Mouse (Mus musculus) kidney, embryonic 14.5 days (tissue): ENCODE measurements around the gene Nfkbiz. TPM values are rescaled to one million over a fixed set of nuclear protein-coding genes. Genes with fewer than 3 reads are reported as not detected.

ENCODE experiments used
- ATAC-seq: fragments of 200-750 bp; cut with Nextera tagmentation; 2 replicates; pipeline ENCODE4 v1.8.0; 2017; ENCODE audit warnings: moderate number of reproducible peaks, mild to moderate bottlenecking, moderate TSS enrichment, moderate library complexity; ENCODE audit not compliant: low FRiP score, low TSS enrichment
- H3K27ac ChIP-seq: fragments of 300-500 bp; sonication (generic); 2 replicates; pipeline ENCODE4 v1.5.1; 2014; ENCODE audit warnings: low read depth, mild to moderate bottlenecking, low read length, moderate library complexity, mixed read lengths
- H3K27me3 ChIP-seq: fragments of 300-500 bp; sonication (generic); 2 replicates; pipeline ENCODE4 v1.6.1; 2014; ENCODE audit warnings: mild to moderate bottlenecking, low read length; ENCODE audit not compliant: control insufficient read depth, insufficient read depth
- H3K36me3 ChIP-seq: fragments of 300-500 bp; sonication (generic); 2 replicates; pipeline ENCODE4 v1.6.1; 2014; ENCODE audit warnings: low read length, mixed read lengths; ENCODE audit not compliant: control insufficient read depth, insufficient read depth
- H3K4me1 ChIP-seq: fragments of 300-500 bp; sonication (generic); 2 replicates; pipeline ENCODE4 v1.6.1; 2014; ENCODE audit warnings: low read length, mixed read lengths; ENCODE audit not compliant: control insufficient read depth, insufficient read depth
- H3K4me2 ChIP-seq: fragments of 300-500 bp; sonication (generic); replicated peaks from 2 replicates; pipeline ENCODE4 v1.6.1; 2014; ENCODE audit warnings: low read depth, mild to moderate bottlenecking, low read length
- H3K4me3 ChIP-seq: fragments of 300-500 bp; sonication (generic); 2 replicates; pipeline ENCODE4 v1.5.1; 2014; ENCODE audit warnings: mild to moderate bottlenecking, low read length
- H3K9ac ChIP-seq: fragments of 300-500 bp; sonication (generic); 2 replicates; pipeline ENCODE4 v1.6.1; 2014; ENCODE audit warnings: low read depth, mild to moderate bottlenecking, low read length, moderate library complexity
- H3K9me3 ChIP-seq: fragments of 300-500 bp; sonication (generic); 2 replicates; pipeline ENCODE4 v1.6.1; 2016; ENCODE audit warnings: low read length; ENCODE audit not compliant: control insufficient read depth
- WGBS: fragments of 180-500 bp; shearing (Covaris S2); extraction: QIAGEN DNeasy Blood & Tissue Kit; methylation state at CpG from one replicate; pipeline ENCODE4 v1.1.7; 2014; 5-methylcytosine and 5-hydroxymethylcytosine counted together
- polyA plus RNA-seq: library from polyadenylated mRNA; unstranded; fragments of >200 nt; fragmentation: Nextera tagmentation; extraction: Ambion mirVana; gene quantifications from 2 replicates; pipeline ENCODE4 v1.2.1, GENCODE M21; 2014

The Nfkbiz gene
- polyA plus RNA-seq, 1 experiment from 2014 or later: 4.4 TPM

GRCm38 (mm10) chr16:55815466-55815865 is 23.2 kb downstream of the Nfkbiz start:
- H3K36me3 ChIP-seq: peaks cover 70% of the 10 kb centered on the region
- 81% methylated on average over 14 of the region's 14 CpGs for WGBS
- H3K27me3 ChIP-seq: no peaks in the 10 kb centered on the region
- H3K4me1 ChIP-seq: peaks cover 8% of the 10 kb centered on the region; the same call in 1 of the 2 replicates
- H3K27ac ChIP-seq: no peak overlapping the region
- H3K9ac ChIP-seq: no peak overlapping the region
- H3K4me3 ChIP-seq: no peak overlapping the region
- no peaks in the 10 kb centered on the region for H3K9me3 ChIP-seq
- ATAC-seq: no peak
- H3K4me2 ChIP-seq: no peak overlapping the region

GRCm38 (mm10) chr16:55814686-55815085 is 24.0 kb downstream of the Nfkbiz start:
- Histone ChIP-seq H3K4me2 (no peak overlapping the region), H3K9me3 (no peaks in the 10 kb centered on the region), H3K9ac (no peak overlapping the region), H3K27ac (no peak overlapping the region), H3K27me3 (no peaks in the 10 kb centered on the region), H3K4me3 (no peak overlapping the region), H3K4me1 (peaks cover 6% of the 10 kb centered on the region; the same call in 1 of the 2 replicates), H3K36me3 (peaks cover 71% of the 10 kb centered on the region)
- no peak for ATAC-seq
- WGBS: 93% methylated on average over 6 of the region's 6 CpGs

- no peaks in the 10 kb centered on the region for H3K4me1 ChIP-seq
- 77% methylated on average over 15 of the region's 15 CpGs for WGBS
- no peak overlapping the region for H3K4me2 ChIP-seq
- no peaks in the 10 kb centered on the region for H3K27me3 ChIP-seq
- no peak for ATAC-seq
- H3K27ac ChIP-seq: no peak overlapping the region
- H3K9ac ChIP-seq: no peak overlapping the region
- H3K36me3 ChIP-seq: peaks cover 71% of the 10 kb centered on the region
- no peak overlapping the region for H3K4me3 ChIP-seq
- H3K9me3 ChIP-seq: no peaks in the 10 kb centered on the region
Observed at GRCm38 (mm10) chr16:55813916-55814315, 24.8 kb downstream of the Nfkbiz start.

- no peak for ATAC-seq
- Histone ChIP-seq H3K4me1 (no peaks in the 10 kb centered on the region), H3K36me3 (peaks cover 54% of the 10 kb centered on the region), H3K27me3 (no peaks in the 10 kb centered on the region), H3K4me3 (no peak overlapping the region), H3K9me3 (no peaks in the 10 kb centered on the region), H3K27ac (no peak overlapping the region), H3K9ac (no peak overlapping the region), H3K4me2 (no peak overlapping the region)
- 89% methylated on average over 6 of the region's 6 CpGs for WGBS
Observed at GRCm38 (mm10) chr16:55811792-55812191, 26.9 kb downstream of the Nfkbiz start.

GRCm38 (mm10) chr16:55809779-55810514 is 28.8 kb downstream of the Nfkbiz start:
- Histone ChIP-seq H3K9ac (no peak overlapping the region), H3K27ac (no peak overlapping the region), H3K4me3 (no peak overlapping the region), H3K4me1 (no peaks in the 10 kb centered on the region), H3K4me2 (no peak overlapping the region), H3K27me3 (no peaks in the 10 kb centered on the region), H3K9me3 (no peaks in the 10 kb centered on the region), H3K36me3 (peaks cover 36% of the 10 kb centered on the region)
- WGBS: 94% methylated on average over 9 of the region's 9 CpGs
- ATAC-seq: no peak

GRCm38 (mm10) chr16:55809345-55809744 is 29.4 kb downstream of the Nfkbiz start:
- H3K36me3 ChIP-seq: peaks cover 31% of the 10 kb centered on the region
- 95% methylated on average over 6 of the region's 6 CpGs for WGBS
- no peak overlapping the region for H3K9ac ChIP-seq
- no peak overlapping the region for H3K4me3 ChIP-seq
- H3K9me3 ChIP-seq: no peaks in the 10 kb centered on the region
- no peak overlapping the region for H3K4me2 ChIP-seq
- H3K4me1 ChIP-seq: no peaks in the 10 kb centered on the region
- no peak overlapping the region for H3K27ac ChIP-seq
- no peaks in the 10 kb centered on the region for H3K27me3 ChIP-seq
- no peak for ATAC-seq

- 85% methylated on average over 6 of the region's 6 CpGs for WGBS
- Histone ChIP-seq H3K4me1 (no peaks in the 10 kb centered on the region), H3K27ac (no peak overlapping the region), H3K4me2 (no peak overlapping the region), H3K36me3 (peaks cover 14% of the 10 kb centered on the region), H3K9ac (no peak overlapping the region), H3K27me3 (no peaks in the 10 kb centered on the region), H3K4me3 (no peak overlapping the region), H3K9me3 (no peaks in the 10 kb centered on the region)
- no peak for ATAC-seq
Observed at GRCm38 (mm10) chr16:55807505-55807932, 31.2 kb downstream of the Nfkbiz start.

- no peaks in the 10 kb centered on the region for H3K27me3 ChIP-seq
Observed at GRCm38 (mm10) chr16:55804799-55805198, 33.9 kb downstream of the Nfkbiz start.

GRCm38 (mm10) chr16:55801629-55802028 is 37.1 kb downstream of the Nfkbiz start:
- WGBS: 69% methylated on average over 1 of the region's 1 CpGs
- ATAC-seq: no peak
- H3K27ac ChIP-seq: no peak overlapping the region
- no peak overlapping the region for H3K9ac ChIP-seq
- no peaks in the 10 kb centered on the region for H3K9me3 ChIP-seq
- no peak overlapping the region for H3K4me3 ChIP-seq
- no peak overlapping the region for H3K4me2 ChIP-seq
- no peaks in the 10 kb centered on the region for H3K36me3 ChIP-seq
- no peaks in the 10 kb centered on the region for H3K27me3 ChIP-seq
- no peaks in the 10 kb centered on the region for H3K4me1 ChIP-seq

More at GRCm38 (mm10) chr16:55804799-55805198, 33.9 kb downstream of the Nfkbiz start:
- Histone ChIP-seq H3K9me3 (no peaks in the 10 kb centered on the region), H3K9ac (no peak overlapping the region), H3K4me1 (no peaks in the 10 kb centered on the region), H3K4me2 (no peak overlapping the region), H3K27ac (no peak overlapping the region), H3K36me3 (no peaks in the 10 kb centered on the region; the same call in 1 of the 2 replicates), H3K4me3 (no peak overlapping the region)
- ATAC-seq: no peak
- 95% methylated on average over 1 of the region's 1 CpGs for WGBS
